Mouse (Mus musculus) testis, postnatal 10 days (tissue): ENCODE data around the gene Rcan2.

ENCODE experiments used
- DNase-seq: peaks from one replicate; pipeline ENCODE4 v3.0.0; 2021; ENCODE audit warnings: low spot score

Gene Rcan2

DNA sequence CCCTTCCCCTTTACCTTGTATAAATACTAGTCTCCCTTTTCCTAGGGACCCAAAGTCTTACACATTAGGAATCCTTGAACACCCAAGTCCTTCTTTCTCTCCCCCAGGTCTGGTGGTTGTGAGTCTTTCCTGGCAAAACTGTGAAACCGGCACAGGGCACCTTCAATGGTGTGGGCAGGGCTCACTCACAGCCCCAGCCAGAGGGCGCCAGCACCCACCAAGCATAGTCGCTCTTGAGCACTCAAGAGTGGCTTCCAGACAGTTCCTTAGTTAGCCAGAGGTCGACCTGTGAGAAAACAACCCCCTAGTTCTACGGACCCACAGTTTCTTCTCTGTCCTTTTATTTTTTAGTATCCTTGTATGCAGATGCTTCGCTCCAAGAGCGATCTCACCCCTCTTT lies at the start of gene Rcan2:
Gene Rcan2 (plus strand): TSS at position 275 of the 400 bp plus-strand sequence.
- DNase-seq, result peak; percentile 62

- DNase-seq, result no peak
Observed at GRCm38 (mm10) chr17:43752811-43753210, 48.3 kb upstream of the Rcan2 start.

DNA sequence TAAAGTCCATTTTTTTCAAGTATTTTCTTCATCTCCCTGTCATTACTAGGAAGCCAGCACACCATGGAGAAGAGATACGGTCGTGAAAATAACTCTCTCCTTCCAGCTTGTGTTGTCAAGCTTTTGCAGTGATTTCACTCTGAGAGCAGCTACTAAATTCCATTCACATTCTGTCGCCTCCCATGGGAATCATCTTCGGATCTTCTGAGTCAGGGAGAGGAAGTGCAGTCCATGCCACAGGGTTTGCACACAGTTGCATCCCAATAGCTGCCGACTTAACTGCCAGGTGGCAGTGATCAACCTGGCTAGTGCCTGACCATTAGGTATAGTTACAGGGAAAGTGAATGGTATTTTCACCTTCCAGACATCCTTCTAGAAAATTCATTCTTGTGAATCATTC lies 46.5 kb upstream of the Rcan2 start:
- no peak for DNase-seq

DNA sequence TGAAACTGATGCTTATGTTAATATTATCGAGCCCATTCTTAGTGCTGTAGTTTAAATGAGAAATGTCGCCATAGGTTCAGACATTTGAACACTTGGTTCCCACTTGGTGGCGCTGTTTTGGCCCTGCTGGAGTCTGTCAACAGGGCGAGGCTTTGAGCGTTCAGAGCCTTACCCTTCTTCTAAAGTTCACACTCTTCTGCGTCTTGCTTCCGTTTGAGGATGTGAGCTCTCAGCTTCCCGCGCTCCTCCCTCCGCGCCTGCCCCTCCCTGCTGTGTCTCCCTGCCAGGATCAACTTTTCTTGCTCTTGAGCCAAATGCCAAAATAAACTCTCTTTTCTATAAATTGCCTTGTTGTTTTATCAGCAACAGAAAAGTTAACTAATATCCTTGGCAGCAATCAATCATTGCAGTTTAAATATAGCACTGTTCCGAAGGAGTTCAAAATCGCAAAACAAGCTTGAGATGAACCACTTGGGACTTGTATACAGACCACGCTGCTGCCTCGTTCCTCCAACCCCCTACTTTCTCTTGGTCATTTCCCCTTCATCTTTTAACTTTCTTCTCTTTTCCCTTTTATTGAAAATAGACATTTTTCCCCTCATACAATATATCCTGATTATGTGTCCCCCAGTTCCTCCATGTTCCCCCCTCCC lies 42.4 kb upstream of the Rcan2 start:
- peak; percentile 48 for DNase-seq

DNA sequence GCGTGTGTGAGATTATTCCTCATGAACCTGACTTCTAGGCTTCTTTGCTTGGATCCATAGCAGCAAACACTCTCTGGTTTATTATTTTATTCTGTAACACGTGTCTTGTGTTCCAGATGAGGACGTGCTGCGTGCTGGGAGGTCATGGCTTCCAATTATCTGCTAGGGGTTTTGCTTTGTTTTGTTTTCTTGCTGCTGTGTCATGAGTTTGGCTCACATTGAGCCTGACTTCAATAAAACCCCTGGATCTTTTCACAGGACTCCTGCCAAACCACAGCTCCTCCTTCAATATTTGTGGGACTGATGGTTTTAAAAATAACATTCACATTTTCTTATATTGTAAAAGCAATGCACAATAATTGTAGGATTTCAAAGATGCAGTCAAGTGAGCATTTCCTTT lies 16.6 kb upstream of the Rcan2 start:
- DNase-seq, result no peak

DNA sequence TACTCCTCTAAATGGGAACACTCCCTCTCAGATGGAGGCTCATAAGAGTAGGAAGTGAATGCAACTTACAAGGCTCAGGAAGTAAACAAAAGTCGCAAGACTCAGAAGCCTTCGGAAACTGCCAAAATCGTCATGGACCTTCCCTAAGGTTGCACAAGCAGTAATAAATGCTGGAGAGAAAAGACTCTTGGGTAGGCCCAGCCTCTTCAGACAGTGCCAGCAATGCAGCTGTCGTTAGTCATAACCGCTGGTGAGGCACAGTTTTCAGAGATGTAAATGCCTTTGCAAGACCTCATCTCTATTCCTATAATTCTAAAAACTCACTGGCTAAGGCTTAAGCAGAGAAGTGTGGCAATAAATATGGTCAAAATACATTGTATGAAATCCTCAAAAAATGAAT lies 12.9 kb upstream of the Rcan2 start:
- DNase-seq, result no peak

DNA sequence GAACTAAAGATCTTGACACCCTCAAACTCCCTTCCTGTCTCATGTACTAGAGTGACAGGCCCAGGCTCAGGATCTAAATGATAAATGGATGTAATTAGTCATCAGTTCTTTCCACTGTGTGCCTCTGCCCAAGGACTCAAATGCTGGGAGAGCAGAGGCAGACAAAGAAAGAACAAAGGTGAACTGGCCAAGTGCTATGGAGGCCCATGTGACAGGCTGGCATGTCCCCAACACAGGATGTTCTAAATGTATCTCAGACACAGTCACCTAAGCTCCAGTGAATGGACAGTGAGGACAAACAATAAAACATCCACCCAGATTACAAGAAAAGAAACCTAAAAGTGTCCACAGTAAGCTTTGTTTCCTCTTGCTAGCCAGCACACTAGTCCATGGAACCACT lies 11.8 kb upstream of the Rcan2 start:
- DNase-seq, result no peak

DNA sequence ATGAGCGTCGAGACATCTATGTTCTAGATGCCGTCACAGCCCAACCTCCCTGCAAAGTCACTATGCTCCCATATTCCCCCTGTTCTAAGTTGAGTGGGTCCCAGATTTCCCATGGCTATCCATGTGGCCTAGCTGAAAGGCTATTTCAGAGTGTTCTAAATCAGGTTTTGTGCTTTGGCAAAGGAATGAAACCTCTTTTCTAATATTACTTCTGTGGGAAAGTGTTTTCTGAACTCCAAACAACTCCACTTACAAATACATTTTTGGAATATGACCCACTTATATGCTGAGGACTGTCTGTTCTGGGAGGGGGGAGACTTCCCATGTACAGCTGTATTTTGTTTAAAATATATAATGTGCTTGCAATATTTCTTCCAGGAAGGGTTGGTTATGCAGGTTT lies 9.4 kb upstream of the Rcan2 start:
- DNase-seq, result no peak

- DNase-seq, result no peak
Observed at GRCm38 (mm10) chr17:43794731-43795280, 6.3 kb upstream of the Rcan2 start.

DNA sequence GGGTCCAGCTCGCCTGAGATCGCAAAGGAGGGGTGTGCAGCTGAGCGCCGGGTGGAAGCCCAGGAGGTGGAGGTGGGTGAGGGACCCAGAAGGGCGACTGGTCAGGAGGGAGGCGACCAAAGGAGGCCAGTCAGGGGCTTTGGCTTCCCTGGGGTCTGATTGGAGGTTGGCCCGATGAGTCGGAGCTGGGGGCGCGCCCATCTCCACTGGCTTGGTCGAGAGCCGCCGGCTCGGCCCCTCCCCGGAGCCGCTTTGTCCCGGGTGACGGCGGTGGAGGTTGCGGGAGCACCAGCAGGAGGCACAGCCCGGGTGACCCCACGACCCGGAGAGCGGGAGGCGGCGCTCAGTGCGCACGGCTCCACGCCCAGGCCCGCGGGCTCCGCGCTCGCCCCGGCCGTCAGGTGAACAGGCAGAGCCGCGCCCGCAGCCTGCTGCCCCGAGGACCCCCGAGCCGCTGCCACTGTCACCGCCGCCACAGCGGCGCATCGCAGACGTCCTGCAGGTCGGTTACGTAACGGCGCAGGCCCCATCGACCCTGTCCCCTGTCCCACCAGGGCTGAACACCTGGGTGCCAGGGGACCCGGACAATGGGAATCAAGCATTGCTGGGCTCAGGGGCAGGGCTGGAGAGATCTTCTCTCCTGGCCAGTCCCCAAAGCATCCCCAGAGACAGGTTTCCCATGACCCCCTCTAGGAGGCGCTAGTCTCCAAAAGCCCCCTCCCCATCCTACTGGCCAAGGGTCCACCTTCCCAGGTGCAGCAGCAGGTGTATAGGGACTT lies 633 bp downstream of the Rcan2 start:
- DNase-seq, result peak; percentile 64

- no peak for DNase-seq
Observed at GRCm38 (mm10) chr17:43802414-43802813, 1.3 kb downstream of the Rcan2 start.

- no peak for DNase-seq
Observed at GRCm38 (mm10) chr17:43803111-43803510, 2.0 kb downstream of the Rcan2 start.

DNA sequence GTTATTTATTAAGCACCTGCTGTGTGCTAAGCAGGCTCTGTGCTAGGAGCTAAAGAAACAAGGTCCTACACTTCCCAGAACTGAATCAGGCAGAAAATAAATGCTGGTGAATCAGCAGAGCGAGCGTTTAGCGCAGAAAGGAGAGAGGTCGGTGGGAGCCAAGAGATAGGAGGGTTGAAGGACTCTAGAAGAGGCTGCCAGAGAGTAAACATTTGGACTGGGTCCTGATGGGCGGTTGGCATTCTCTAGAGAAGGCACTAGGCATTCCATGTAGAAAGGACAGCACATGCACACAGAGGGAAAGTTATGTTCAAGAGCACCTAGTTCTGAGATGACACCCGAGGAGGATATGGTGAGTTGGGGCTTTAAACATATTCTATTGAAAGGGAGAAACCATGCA lies 2.6 kb downstream of the Rcan2 start:
- DNase-seq, result no peak

- no peak for DNase-seq
Observed at GRCm38 (mm10) chr17:43806841-43807240, 5.7 kb downstream of the Rcan2 start.

GRCm38 (mm10) chr17:43811453-43811852 lies 10.3 kb downstream of the Rcan2 start:
- no peak for DNase-seq

- no peak for DNase-seq
Observed at GRCm38 (mm10) chr17:43815376-43815775, 14.2 kb downstream of the Rcan2 start.

GRCm38 (mm10) chr17:43816480-43816879 lies 15.3 kb downstream of the Rcan2 start:
- peak; percentile 50 for DNase-seq

GRCm38 (mm10) chr17:43817171-43817570 lies 16.0 kb downstream of the Rcan2 start:
- no peak for DNase-seq

- no peak for DNase-seq
Observed at GRCm38 (mm10) chr17:43818390-43818789, 17.2 kb downstream of the Rcan2 start.

- no peak for DNase-seq
Observed at GRCm38 (mm10) chr17:43820904-43821303, 19.8 kb downstream of the Rcan2 start.

GRCm38 (mm10) chr17:43822207-43822606 lies 21.1 kb downstream of the Rcan2 start:
- no peak for DNase-seq

DNA sequence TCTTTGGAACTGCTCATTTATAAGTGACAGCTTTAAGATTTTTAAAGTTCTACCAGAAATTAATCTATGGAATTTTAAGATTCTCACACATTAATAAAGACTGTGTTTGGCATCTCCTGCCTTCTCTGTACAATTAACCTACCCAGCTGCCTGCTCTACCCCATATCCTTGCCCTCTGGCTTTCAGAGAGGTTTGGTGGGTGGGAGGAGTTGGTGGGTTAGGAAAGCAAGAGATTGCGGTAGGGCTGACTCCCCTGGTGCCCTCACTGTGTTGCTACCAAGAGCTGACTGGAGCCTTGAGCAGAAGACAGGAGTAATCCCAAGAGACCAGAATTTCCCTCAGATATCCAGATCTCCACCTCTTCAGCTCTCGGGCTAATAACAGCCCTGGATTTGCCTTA lies 21.5 kb downstream of the Rcan2 start:
- no peak for DNase-seq

DNA sequence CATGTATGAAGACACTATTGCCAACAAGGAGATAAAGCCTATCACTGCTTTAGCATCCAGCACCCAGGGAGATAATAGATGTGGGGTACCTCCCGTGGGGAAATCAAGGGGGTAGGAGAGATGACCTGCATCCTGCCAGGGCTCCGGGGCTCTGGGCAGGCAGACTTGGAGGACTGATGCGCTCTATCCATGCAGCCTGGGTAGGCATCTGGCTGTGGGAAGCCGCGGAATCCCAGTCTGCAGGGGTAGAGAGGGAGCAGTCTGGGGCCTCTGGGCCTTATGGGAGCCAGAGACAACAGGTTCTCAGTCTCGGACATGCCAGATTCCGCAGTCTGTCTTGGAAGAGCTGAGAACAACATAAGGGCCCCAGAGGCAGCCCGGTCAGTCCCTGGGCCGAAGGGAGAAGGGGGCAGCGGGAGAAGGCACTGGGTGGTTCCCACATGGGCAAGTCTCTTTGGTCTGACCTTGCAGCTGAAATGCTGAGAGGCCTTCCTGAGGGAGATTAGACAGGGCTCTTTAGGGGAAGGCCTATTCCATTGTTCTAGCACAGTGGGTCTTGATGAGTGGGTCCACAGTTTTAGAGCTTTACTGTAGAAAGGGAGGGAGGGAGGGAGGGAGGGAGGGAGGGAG lies 23.7 kb downstream of the Rcan2 start:
- no peak for DNase-seq
